Mouse (Mus musculus) cerebral cortex, adult 2 months (tissue): ENCODE results near the gene Raph1.

Experiments used
- WGBS: fragments of 180-500 bp; shearing (Covaris S2); methylation state at CpG from one replicate; pipeline ENCODE4 v1.1.7; 2018; 5-methylcytosine and 5-hydroxymethylcytosine counted together

Gene Raph1

DNA sequence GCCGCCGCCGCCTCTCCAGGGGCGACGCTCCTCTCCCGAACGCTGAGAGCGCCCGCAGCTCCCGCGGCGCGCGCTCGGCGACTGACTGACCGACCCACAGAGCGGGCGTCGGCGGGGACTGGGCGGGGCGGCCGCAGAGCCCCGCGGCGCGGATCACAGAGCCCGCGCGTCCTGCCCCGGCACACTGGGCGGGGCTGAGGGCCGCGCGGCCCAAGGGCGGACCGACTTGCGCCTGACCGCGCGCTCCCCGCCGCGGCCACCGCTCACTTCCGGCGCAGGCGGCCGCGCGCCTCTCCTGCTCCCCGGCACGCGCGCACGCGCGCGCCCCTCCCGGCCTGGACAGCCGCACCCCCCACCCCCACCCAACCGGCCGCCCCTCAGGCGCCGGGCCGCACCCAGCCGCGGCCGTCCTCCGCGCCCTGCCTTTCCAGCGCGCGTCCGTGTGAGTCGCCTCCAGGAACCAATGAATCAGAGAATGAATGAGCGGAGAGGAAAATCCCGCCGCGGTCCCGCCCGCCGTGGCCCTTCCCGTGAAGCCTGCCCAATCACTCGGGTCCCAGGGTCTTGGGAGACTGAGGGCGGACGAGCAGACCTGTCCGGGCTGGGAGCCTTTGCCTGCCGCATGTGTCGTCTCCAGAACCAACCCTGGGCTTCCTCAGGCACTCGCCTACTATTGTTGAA, at the start of gene Raph1:
TSS of gene Raph1 (minus strand) at position 474 of the 681 bp plus-strand sequence.
- WGBS = under 1% methylated on average over 82 of the region's 92 CpGs

DNA sequence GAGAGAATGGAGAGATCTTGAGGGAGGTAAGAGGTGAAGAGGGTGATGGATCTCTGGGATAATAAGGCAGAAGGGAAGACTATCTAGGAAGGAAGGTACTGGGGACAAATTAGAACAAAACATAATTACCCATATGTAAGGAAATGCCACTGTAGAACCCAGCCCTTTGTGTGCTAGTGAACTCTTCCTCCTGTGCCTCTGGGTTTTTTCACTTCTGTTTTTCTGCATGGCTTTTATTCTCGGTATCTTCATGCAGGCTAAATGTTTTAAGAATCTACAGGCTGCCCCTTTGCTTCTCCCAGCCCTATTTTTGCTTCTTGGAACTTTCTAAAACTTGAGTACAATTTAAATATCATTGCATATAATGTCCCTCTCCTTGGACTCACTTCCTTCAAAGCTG, 48.8 kb upstream of the Raph1 start:
- 45% methylated on average over 1 of the region's 1 CpGs for WGBS

DNA sequence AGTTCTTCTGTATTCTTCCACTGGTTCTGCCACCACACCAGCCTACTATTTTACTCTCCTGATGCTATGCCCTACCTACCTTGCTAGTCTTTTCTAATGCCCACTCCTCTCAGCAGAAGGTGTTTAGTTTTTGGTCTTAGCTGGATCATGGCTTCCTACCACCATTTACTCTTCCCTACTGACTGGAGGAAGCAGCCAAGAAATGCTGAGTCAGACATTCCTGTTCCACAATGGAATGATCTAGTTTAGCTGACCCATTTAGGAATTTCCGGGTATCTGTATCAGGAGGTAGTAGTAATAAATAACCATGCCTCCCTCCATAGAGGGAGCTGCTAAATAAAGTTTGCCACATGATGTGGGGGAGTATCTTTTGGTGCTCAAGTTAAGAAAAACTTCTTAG, 48.0 kb upstream of the Raph1 start:
- 41% methylated on average over 1 of the region's 1 CpGs for WGBS

DNA sequence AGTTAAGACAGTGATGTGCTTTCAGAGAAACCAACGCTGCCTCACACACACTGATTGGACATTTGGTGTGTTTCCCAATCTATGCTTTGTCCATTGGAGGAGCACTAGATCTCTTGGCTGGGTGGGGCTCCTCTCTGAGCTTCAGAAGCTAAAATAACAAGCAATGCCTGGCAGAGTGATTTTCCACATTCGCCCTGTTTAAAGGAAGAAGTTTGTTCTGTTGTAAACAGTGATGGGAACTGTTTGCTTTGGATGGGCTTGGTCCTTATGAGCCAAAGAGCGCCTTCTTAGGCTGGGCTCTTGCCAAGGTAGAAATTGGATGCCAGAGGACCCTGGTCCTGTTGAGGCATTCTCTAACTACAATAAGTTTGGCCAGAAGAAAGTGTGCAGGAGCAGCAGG, 45.1 kb upstream of the Raph1 start:
- 61% methylated on average over 3 of the region's 3 CpGs for WGBS

DNA sequence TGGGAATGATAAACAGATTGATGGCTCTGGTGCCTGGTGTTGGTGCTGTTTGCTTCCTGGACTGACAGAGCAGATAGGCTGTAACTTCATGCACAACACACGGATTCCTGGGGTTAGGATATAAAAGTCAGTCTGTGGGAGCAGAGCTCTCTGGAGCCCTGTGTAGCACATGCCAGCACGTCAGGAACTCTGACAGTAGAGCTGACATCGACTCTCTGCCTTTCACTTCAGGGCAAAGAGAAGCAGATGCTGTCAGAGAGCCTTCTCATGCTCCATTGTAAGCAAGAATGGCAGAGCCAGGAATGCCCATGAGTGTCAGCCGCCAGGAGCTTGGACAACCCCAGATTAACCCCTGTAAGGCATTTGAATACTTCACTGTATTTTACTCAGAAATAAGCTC, 43.7 kb upstream of the Raph1 start:
- 63% methylated on average over 4 of the region's 4 CpGs for WGBS

DNA sequence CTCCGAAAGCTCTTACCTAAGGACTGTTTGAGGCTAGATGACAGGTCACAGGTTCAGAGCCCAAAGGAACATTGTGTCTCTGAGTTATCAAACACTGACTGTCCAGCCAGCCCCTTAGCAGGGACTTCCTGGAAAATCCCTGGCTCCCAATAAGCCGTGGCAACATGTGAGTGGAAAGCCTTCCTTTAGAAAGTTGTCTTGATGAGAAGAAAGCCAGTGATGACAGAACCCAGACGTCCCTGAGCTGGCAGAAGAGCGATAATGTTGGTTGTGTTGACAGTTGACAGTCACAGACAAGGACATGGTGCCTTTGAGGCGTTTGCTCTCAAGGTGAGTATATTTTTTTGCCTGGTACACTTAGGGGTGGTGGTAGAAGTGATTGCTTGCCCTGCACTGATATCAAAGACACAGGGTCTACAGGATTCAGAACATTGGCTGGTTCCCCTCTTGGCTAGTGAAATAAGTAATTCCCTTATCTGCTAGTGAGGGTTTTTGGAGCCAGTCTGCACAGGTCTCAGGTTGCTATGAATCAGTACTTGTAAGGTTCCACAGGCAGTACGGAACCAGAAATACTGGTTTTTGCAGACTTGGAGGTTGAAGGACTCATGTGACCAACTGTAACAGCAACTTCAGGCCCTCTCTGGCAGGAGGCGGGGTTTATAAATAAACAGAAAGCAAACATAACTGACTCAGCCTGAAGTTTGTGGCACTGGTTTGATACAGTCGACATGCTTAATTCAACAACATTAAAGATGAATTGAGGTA, 42.3 kb upstream of the Raph1 start:
- WGBS = 88% methylated on average over 8 of the region's 8 CpGs

DNA sequence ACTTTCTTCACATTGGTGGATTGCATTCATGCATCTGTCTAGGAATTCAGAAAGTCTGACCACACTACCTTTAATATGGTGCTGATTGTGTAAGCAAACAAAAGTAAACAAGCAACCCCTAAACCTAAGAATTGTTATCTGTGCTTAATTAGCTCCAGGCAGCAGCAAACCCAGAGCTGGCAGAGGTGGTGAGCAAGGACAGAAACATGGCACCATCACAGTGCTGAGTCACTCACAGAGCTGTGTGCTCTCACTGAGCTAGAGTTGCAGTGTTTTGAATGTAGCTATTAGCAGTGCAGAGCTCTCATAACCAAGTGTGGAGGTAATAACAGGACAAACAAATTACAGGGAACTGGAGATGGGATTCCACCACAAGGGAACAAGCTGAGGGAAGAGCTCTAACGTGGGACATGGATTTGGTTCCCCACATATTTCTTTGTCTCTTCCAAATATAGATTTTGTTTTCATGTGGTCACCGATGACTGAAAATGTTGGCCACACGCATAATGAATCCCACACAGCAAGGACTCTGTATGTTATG, 37.6 kb upstream of the Raph1 start:
- 82% methylated on average over 3 of the region's 3 CpGs for WGBS

DNA sequence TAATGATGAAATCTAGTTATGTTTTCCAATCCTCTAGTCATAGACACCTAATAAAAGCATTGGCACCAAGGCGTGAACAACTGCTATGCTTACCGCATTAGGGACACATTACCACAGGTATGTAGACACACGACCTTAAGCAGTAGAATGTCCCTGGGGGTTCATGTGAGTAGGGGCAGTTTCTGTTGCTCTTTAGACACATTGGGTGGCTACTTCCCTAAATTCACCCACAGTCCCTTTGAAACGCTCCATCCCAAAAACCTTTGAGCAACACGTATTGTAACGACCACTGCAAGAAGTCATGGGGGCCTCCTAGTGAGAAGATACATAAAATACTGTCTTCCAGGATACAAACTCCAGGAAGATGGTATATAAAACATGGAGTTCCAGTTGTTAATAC, 33.8 kb upstream of the Raph1 start:
- WGBS = 92% methylated on average over 6 of the region's 6 CpGs

GRCm38 (mm10) chr1:60599926-60600325, 33.0 kb upstream of the Raph1 start:
- WGBS = 92% methylated on average over 3 of the region's 3 CpGs

- 91% methylated on average over 6 of the region's 6 CpGs for WGBS
These were observed 32.3 kb upstream of the Raph1 start for GRCm38 (mm10) chr1:60599013-60599701.

DNA sequence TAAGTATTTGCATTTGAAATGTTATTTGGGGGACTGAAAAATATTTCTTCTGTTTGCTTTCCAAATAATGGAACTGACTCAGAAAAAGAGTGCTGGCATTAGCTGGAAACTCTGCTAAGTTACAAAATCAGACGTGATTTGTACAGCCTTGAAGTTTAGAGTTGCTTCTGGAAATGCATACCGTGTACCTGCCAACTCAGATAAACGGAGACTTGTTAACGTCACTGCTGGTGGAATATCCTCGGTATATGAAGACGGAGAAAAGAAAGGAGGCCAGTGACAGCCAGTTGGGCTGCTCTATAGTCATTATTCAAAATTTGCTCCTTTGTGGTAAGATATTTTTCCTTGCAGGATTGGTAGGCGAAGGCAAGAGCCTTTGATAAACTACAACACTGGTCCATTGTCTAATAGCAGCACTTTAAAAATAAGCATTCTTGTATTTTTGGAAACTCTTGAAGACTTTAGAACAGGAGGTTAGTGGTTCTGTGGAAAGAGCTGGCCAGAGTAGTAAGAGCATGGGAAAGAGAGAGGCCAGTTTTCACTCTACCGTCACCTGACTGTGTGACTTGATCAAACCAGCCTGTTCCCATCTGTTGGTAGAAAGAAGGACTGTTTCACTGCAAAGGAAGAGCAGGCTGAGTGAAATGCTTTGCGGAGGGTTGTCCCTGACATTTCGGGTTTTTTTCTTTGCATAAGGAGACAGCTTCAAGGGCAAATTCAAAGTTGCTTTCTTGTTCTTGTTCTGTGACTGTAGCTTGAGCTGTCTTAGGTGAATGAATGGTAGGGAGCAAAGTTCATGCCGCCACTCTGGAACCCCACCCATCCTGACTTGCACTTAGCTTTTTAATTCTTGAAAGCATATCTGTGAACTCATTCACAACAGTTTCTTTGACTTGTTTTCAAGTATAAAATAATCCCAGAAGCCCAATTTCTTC, 29.7 kb upstream of the Raph1 start:
- 69% methylated on average over 11 of the region's 11 CpGs for WGBS

DNA sequence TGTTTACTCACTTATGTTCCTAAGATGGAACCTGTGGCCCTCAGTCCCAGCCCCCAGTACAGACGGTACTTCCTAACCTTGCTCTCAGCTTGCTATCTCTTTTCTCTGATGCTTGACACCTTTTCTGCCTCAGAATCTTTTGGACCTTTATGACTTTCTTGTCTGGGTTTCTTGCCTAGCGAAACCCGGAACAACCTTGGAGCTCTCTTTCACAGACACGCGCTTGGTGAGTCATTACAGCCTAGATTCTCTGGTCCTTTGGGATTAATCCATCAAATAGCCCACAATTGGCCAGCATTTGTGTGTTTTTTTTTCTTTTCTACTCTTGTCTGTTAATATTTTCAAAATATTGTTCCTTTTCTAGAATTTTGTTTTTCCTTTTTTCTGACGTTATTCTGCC, 26.2 kb upstream of the Raph1 start:
- WGBS = 94% methylated on average over 6 of the region's 6 CpGs

GRCm38 (mm10) chr1:60588887-60589629, 22.2 kb upstream of the Raph1 start:
- 66% methylated on average over 4 of the region's 4 CpGs for WGBS

GRCm38 (mm10) chr1:60580990-60581389, 14.1 kb upstream of the Raph1 start:
- 57% methylated on average over 8 of the region's 8 CpGs for WGBS

- WGBS = 67% methylated on average over 1 of the region's 1 CpGs
These were observed 13.0 kb upstream of the Raph1 start for GRCm38 (mm10) chr1:60579886-60580285.

- WGBS = 84% methylated on average over 3 of the region's 3 CpGs
These were observed 5.8 kb upstream of the Raph1 start for GRCm38 (mm10) chr1:60572699-60573098.

DNA sequence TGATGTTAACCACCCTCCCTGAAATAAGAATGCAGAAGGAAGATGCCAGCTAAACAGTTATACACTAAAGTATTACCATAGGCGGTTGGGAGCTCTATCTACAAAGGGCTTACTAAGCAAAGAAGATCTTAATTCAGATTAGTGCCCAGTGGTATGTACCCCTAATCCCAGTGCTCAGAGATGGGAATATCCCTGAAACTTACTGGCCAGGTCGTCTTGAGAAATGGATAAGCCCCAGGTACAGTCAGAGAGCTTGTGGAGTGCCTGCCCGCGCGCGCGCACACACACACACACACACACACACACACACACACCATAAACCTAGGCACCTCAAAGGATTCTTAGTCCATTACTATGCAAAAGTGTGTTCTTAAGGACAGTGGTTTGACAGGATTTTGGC, 2.8 kb upstream of the Raph1 start:
- 96% methylated on average over 7 of the region's 7 CpGs for WGBS

- 79% methylated on average over 5 of the region's 5 CpGs for WGBS
These were observed 2.3 kb upstream of the Raph1 start for GRCm38 (mm10) chr1:60569210-60569609.

DNA sequence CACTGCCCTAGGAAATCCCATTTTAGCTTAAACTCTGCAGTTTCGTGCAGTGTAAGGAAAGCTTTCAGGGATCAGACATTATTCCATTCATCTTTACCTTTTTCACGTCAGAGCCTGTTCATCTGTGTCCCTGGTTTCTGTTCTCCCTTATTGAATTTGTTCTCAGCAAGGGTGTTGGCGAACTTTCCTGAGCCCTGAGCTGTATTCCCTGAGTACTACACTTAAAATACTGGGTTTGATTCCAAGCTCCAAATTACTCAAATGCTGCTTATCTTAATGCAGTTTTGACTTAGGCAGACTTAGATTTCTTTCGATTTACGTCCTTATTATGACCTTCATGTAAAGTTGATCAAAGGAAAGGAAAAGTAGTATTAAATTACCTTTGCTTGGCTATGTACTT, 417 bp upstream of the Raph1 start:
- 11% methylated on average over 5 of the region's 5 CpGs for WGBS

DNA sequence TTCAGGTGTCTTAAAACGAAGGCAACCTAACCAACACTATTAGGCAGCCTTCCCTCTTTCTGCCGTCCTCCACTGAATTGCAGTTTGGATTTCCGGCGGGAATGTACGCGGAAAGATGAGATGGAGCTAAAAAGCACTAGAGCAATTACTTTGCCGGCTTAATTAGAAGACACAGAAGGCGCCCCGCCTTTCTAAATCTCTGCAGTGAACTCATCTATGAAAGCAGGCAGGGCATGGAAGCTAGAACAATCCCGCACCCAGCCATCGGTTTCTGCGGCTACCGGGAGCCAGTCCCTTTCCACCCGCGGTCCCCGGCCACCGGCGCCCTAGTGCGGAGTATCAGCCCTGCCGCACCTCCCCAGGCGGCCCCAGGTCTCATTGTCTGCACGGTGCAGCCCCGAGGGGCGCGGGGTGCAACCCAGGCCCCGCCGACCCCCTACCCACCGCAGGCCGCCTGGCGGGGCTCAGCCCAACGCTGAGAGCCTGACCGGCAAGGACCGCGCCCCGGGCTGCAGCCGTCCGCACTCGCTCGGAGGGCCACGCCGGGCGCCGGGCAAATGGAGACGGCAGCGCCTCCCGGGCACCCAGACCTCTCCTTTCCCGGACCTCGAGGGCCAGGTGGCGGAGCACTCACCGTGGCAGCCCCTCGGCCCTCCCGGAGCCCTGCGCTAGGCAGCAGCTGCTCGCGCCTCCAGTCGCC, 823 bp downstream of the Raph1 start:
- under 1% methylated on average over 56 of the region's 56 CpGs for WGBS
